Mouse (Mus musculus) E14TG2a.4 (cell line): ENCODE measurements around the gene Pnn.
"Not testable (repeated sequence)": the region's sequence is repeated elsewhere in the genome, so short reads cannot be mapped to it uniquely, and the experiment has no call there.

ENCODE experiments used
- H3K27me3 ChIP-seq: 2 replicates; pipeline ENCODE4 v1.6.1; 2014; ENCODE audit warnings: low read length, control low read depth; ENCODE audit not compliant: insufficient read depth
- H3K36me3 ChIP-seq: 2 replicates; pipeline ENCODE4 v1.6.1; 2014; ENCODE audit warnings: low read length, control low read depth; ENCODE audit not compliant: insufficient read depth
- H3K4me1 ChIP-seq: replicated peaks from 2 replicates; pipeline ENCODE4 v1.6.1; 2014; ENCODE audit warnings: low read depth, low read length, control low read depth
- H3K4me3 ChIP-seq: replicated peaks from 2 replicates; pipeline ENCODE4 v1.5.1; 2014; ENCODE audit warnings: mild to moderate bottlenecking, low read length
- H3K9me3 ChIP-seq: 2 replicates; pipeline ENCODE4 v1.6.1; 2014; ENCODE audit warnings: low read length, control low read depth
- CTCF ChIP-seq: conservative IDR thresholded peaks from 2 replicates; pipeline ENCODE4 v1.5.1; 2014; ENCODE audit warnings: low read length
- NANOG ChIP-seq: IDR thresholded peaks from 2 replicates; pipeline ENCODE4 v1.6.1; 2014; ENCODE audit warnings: borderline replicate concordance, low read length, mixed read lengths
- POU5F1 ChIP-seq: IDR thresholded peaks from 2 replicates; pipeline ENCODE4 v1.6.1; 2014; ENCODE audit warnings: low read length, borderline replicate concordance

Gene Pnn

DNA sequence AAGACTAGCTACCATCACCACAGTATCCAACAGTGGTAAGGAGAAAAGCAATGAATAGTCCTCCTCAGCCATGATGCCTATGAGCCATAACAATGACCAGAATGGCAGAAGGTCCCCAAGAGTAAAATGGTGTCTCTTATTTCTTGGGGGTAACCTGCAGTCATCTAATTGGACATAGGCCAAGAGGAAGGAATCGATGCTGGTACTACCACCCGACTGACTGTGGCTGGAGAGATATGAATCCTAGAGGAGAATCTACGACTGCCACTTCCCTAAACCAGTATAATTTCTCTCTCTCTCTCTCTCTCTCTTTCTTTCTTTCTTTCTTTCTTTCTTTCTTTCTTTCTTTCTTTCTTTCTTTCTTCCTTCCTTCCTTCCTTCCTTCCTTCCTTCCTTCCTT is 14.2 kb upstream of the Pnn start:
- Histone ChIP-seq H3K36me3 (peaks cover 89% of the 10 kb centered on the region), H3K27me3 (no peaks in the 10 kb centered on the region), H3K9me3 (peaks cover 7% of the 10 kb centered on the region; the same call in 1 of the 2 replicates), H3K4me3 (no peak overlapping the region), H3K4me1 (peaks cover 34% of the 10 kb centered on the region)
- no peak for TF ChIP-seq POU5F1
- no peak for TF ChIP-seq CTCF
- no peak for TF ChIP-seq NANOG

DNA sequence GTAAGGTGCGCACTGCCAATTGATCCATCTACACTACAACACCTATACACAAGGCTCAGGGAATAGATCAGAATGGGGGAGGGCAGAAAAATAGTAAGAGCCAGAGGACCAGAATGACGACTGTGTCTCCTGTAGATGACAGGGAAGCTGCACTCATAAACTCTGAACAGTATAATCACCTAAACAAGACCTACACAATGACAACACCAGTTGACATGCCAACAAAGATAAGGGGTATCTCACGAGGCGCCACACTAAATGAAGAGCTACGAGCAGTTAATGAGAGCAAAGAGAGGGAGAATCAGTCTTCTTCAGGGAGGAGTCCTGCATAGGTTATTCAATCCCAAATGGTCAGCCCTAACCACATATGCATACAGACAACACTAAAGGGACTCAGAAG is 13.5 kb upstream of the Pnn start:
- TF ChIP-seq CTCF (no peak), NANOG (no peak), POU5F1 (no peak)
- Histone ChIP-seq H3K9me3 (peaks cover 7% of the 10 kb centered on the region; the same call in 1 of the 2 replicates), H3K4me1 (peaks cover 34% of the 10 kb centered on the region), H3K4me3 (no peak overlapping the region), H3K36me3 (peaks cover 85% of the 10 kb centered on the region), H3K27me3 (no peaks in the 10 kb centered on the region)

DNA sequence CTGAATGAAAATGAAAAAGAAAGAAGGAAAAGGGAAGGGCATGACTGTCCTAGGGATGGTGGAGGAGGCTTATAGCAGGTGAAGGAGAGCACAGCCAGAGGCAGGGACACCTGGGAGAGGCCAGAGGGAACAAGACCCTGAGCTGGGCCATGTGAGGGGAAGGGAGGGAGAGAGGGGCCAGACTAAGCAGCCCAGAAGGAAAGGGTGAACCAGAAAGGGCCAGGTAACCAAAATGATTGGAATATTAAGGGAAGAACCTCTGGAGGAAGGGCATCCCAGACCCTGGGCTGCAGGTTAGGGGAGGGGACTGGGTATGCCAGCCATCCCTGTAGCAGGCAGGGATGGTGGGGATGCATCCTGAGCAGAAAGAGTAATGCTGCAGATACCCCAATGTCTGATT is 12.7 kb upstream of the Pnn start:
- no peak for TF ChIP-seq NANOG
- TF ChIP-seq POU5F1, result no peak
- TF ChIP-seq CTCF, result no peak
- Histone ChIP-seq H3K27me3 (no peaks in the 10 kb centered on the region), H3K36me3 (peaks cover 84% of the 10 kb centered on the region), H3K9me3 (peaks cover 7% of the 10 kb centered on the region; the same call in 1 of the 2 replicates), H3K4me1 (peaks cover 38% of the 10 kb centered on the region), H3K4me3 (no peak overlapping the region)

DNA sequence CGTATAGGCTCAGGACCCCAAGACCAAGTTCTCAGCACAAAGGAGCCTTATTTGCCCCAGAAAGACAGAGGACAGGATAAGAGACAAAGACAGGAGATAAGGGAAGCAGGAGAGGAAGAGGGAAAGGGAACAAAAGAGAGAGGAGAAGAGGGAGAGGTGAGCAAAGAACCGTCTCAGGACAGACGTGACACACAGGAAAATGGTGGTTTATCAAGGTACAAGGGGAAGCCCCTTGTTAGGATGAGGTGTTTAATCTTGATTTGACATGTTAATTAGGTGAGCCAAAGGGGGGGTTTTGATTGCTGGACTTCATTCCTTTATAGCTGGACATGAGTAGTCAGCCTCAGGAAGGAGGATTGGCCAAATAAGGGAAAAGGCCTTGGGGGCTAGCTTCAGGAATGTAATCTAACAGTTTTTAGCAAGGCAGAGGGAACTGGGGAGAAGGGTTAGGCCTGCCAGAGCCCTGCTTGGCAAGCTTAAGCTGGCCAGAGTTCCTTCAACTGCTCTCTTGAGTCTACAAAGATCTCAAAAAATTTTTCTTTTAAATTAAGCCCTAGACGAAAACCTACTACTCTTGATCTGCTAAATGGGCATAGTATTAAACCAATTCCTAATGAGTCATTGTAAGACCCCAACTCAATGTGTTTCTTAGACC is 11.4 kb upstream of the Pnn start:
- Histone ChIP-seq H3K36me3 (peaks cover 79% of the 10 kb centered on the region), H3K4me1 (peaks cover 51% of the 10 kb centered on the region), H3K9me3 (peaks cover 7% of the 10 kb centered on the region; the same call in 1 of the 2 replicates), H3K4me3 (no peak overlapping the region), H3K27me3 (no peaks in the 10 kb centered on the region)
- TF ChIP-seq POU5F1 (no peak), NANOG (no peak), CTCF (no peak)

DNA sequence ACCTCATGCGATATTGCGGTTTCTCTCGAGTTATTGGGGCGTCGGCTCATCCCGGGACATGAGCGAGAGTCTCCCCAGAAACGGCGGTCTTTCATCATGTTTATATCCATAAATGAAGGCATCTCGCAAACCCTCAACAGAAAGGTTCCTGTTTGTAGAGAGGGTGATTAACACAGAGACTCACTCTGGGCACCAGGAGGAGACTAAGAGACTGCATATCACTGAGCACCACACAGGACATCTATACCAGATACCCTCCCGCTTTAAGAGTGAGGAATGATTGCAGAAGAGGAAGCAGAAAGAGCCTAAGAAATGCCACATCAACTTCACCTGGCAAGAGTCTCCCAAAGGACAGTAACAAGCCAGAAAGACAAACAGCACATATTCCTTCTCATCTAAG is 10.5 kb upstream of the Pnn start:
- no peaks in the 10 kb centered on the region for H3K27me3 ChIP-seq
- H3K9me3 ChIP-seq, result peaks cover 7% of the 10 kb centered on the region; the same call in 1 of the 2 replicates
- H3K36me3 ChIP-seq, result peaks cover 70% of the 10 kb centered on the region
- peaks cover 55% of the 10 kb centered on the region for H3K4me1 ChIP-seq
- H3K4me3 ChIP-seq, result no peak overlapping the region
- no peak for TF ChIP-seq POU5F1
- no peak for TF ChIP-seq NANOG
- no peak for TF ChIP-seq CTCF

DNA sequence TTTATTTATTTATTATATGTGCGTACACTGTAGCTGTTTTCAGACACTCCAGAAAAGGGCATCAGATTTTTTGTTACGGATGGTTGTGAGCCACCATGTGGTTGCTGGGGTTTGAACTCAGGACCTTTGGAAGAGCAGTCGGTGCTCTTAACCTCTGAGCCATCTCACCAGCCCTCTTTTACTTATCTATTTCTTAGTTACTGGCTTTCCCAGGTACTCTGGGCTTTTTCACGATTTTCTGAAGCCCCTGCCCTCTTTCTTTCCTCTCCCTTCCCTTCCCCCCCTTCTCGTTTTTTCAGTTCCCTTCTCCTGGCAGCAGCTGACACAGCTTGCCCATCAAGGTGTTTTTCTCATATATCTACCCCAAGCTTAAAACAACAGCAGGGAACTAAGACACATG is 8.4 kb upstream of the Pnn start:
- H3K36me3 ChIP-seq, result peaks cover 55% of the 10 kb centered on the region
- not testable (repeated sequence) for H3K9me3 ChIP-seq, H3K4me3 ChIP-seq, H3K27me3 ChIP-seq
- peaks cover 43% of the 10 kb centered on the region for H3K4me1 ChIP-seq

DNA sequence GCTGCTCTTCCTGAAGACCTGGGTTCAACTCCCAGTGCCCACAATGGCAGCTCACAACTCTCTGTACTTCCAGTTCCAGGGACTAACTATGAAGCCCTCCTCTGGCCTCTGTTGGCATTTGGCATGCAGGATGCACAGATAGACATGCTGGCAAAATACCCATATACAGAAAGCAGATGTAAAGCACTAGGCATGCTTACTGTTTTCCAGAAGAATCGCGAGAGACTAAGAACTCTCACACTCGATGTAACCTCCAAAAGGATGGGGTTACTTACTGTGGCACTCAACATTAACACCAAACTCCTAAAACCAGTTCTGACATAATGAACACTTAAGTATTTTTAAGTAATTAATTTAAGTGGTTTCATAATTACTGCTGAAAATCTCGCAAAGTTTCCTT is 6.4 kb upstream of the Pnn start:
- Histone ChIP-seq H3K9me3 (no peaks in the 10 kb centered on the region), H3K4me3 (peak overlapping the region; percentile 91), H3K27me3 (no peaks in the 10 kb centered on the region), H3K36me3 (peaks cover 37% of the 10 kb centered on the region), H3K4me1 (peaks cover 38% of the 10 kb centered on the region)
- TF ChIP-seq POU5F1, result no peak
- no peak for TF ChIP-seq CTCF
- no peak for TF ChIP-seq NANOG

DNA sequence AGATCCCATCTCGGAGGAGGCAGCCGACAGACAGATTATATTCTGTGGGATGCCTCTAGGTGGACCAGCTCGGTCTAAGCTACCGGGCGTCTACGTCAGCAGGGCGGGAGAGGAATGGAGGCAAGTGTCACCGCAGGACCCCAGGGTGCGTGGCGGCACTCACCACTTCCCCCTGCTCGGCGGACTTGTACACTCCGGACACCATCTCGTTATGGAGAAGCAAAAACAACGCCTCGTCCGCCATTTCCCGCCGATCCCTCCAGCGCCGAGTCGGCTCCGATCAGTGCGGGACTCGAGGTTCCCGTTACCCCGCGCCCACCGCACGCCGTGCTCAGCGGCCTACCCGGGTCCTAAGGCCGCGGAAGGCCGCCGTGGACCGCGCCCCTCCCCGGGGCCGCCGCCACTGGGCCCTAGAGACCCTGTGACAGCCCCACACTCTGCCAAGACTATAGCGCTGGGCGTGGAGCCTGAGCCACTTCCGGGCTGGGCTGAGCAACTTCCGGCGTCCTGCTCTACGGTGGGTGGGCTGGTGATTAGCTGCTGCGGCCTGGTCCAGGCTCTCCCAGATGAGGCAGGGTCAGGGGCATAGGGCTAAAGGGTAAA is 5.6 kb upstream of the Pnn start, which contains the start of gene Trappc6b:
Trappc6b (minus strand) TSS at position 480 of the 603 bp plus-strand sequence.
- Histone ChIP-seq H3K36me3 (peaks cover 29% of the 10 kb centered on the region), H3K4me3 (peak within 1 kb of the TSS; percentile 91), H3K27me3 (no peaks in the 10 kb centered on the region), H3K4me1 (peaks cover 35% of the 10 kb centered on the region), H3K9me3 (no peaks in the 10 kb centered on the region)
- TF ChIP-seq POU5F1 (no peak), NANOG (no peak), CTCF (no peak)

DNA sequence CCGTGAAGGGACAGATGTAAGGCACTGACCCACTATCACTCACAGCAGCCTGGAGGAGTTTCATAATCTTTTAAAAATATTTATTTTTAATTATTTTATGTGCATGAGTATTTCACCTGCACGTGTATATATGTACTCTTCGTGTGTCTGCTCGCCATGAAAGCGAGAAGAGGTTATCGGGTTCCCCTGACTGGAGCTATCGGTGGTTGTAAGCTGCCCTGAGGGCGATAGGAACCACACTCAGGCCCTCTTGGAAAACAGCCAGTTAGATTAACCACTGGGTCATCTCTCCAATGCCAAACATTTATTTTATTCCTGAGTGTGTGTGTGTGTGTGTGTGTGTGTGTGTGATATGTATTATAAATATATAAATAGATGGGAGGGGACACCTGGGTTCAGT is 1.8 kb upstream of the Pnn start:
- Histone ChIP-seq H3K27me3 (no peaks in the 10 kb centered on the region), H3K9me3 (no peaks in the 10 kb centered on the region), H3K36me3 (peaks cover 19% of the 10 kb centered on the region), H3K4me3 (no peak overlapping the region), H3K4me1 (peaks cover 31% of the 10 kb centered on the region)
- TF ChIP-seq NANOG (no peak), CTCF (no peak), POU5F1 (no peak)
